Mouse (Mus musculus) ES-E14 (cell line): ENCODE results near the gene Ffar2. TPM values are rescaled to one million over a fixed set of nuclear protein-coding genes. Genes with fewer than 3 reads are reported as not detected.

Source experiments
- DNase-seq: peaks from one replicate; pipeline ENCODE4 v3.0.0-alpha.2; 2013; ENCODE audit warnings: low read depth, low spot score
- H3K27ac ChIP-seq: 2 replicates; pipeline ENCODE4 v1.5.1; 2012; ENCODE audit warnings: low read depth, mild to moderate bottlenecking, low read length, moderate library complexity, mixed read lengths; ENCODE audit not compliant: poor library complexity, insufficient read depth, severe bottlenecking
- H3K36me3 ChIP-seq: 2 replicates; pipeline ENCODE4 v1.6.1; 2012; ENCODE audit warnings: mild to moderate bottlenecking, low read length, moderate library complexity, mixed read lengths; ENCODE audit not compliant: control insufficient read depth, poor library complexity, insufficient read depth, severe bottlenecking
- H3K4me1 ChIP-seq, 2 experiments: fragments of 150-350 bp in 1 of 2; sonication (generic) in 1 of 2; 2 replicates each; pipeline ENCODE4 v1.6.1; 2012; ENCODE audit warnings: low read length in 2 of 2, mild to moderate bottlenecking in 1 of 2, mixed read lengths in 1 of 2; ENCODE audit not compliant: control insufficient read depth in 2 of 2, insufficient read depth in 2 of 2, poor library complexity in 1 of 2
- H3K4me3 ChIP-seq, 2 experiments: fragments of 150-350 bp in 1 of 2; sonication (generic) in 1 of 2; 2 replicates each; pipeline ENCODE4 v1.5.1; 2012; ENCODE audit warnings: low read length in 2 of 2, low read depth in 1 of 2, mild to moderate bottlenecking in 1 of 2, mixed read lengths in 1 of 2; ENCODE audit not compliant: insufficient read depth in 1 of 2, poor library complexity in 1 of 2, severe bottlenecking in 1 of 2
- H3K9ac ChIP-seq: 2 replicates; pipeline ENCODE4 v1.6.1; 2012; ENCODE audit warnings: low read depth, mild to moderate bottlenecking, low read length, mixed read lengths; ENCODE audit not compliant: poor library complexity, insufficient read depth, severe bottlenecking
- H3K9me3 ChIP-seq: fragments of 150-350 bp; sonication (generic); 2 replicates; pipeline ENCODE4 v1.6.1; 2012; ENCODE audit warnings: low read depth, mild to moderate bottlenecking, low read length; ENCODE audit not compliant: control insufficient read depth, insufficient read depth
- CHD2 ChIP-seq: IDR thresholded peaks from 2 replicates; pipeline ENCODE4 v1.6.1; 2014; ENCODE audit warnings: mild to moderate bottlenecking, low read depth, low read length, inconsistent platforms
- HCFC1 ChIP-seq: IDR thresholded peaks from 2 replicates; pipeline ENCODE4 v1.6.1; 2012; ENCODE audit warnings: low read length, inconsistent platforms, borderline replicate concordance; ENCODE audit not compliant: insufficient read depth
- MAFK ChIP-seq: IDR thresholded peaks from 2 replicates; pipeline ENCODE4 v1.6.1; 2014; ENCODE audit warnings: mild to moderate bottlenecking, low read depth, low read length, inconsistent platforms; ENCODE audit not compliant: insufficient read depth
- ZC3H11A ChIP-seq: IDR thresholded peaks from 2 replicates; pipeline ENCODE4 v1.6.1; 2012; ENCODE audit warnings: low read depth, mild to moderate bottlenecking, inconsistent platforms, low read length, borderline replicate concordance
- ZNF384 ChIP-seq: IDR thresholded peaks from 2 replicates; pipeline ENCODE4 v1.6.1; 2012; ENCODE audit warnings: low read depth, low read length, inconsistent platforms
- in situ Hi-C, 2 experiments: fragments of 600-800 bp; cut with MboI; formaldehyde crosslinking; loops; one replicate each; pipeline ENCODE4 v1.15.1; 2025; ENCODE audit warnings: low sequenced_read_pairs in 2 of 2, inconsistent platforms in 1 of 2; ENCODE audit not compliant: unreplicated experiment in 2 of 2
- total RNA-seq: library from RNA; depleted of rRNA; stranded (reverse); fragments of 300-350 nt; gene quantifications from 2 replicates; pipeline ENCODE4 v1.2.3, GENCODE M21; 2012

Gene Ffar2
- total RNA-seq, 1 experiment, result not detected

- in situ Hi-C loops, result no loop called here
- no peak for DNase-seq
- H3K9ac ChIP-seq, result no peak overlapping the region
- H3K9me3 ChIP-seq, result no peaks in the 10 kb centered on the region
- 0 out of 4 replicates have a peak, but pooled peaks cover 0 to 2% of the 10 kb centered on the region in 2 experiments for H3K4me1 ChIP-seq
- H3K36me3 ChIP-seq, result no peaks in the 10 kb centered on the region
- H3K4me3 ChIP-seq, result no peak overlapping the region
- TF ChIP-seq HCFC1, result no peak
- TF ChIP-seq ZNF384, result no peak
- no peak for TF ChIP-seq MAFK
- no peak for TF ChIP-seq CHD2
- TF ChIP-seq ZC3H11A, result no peak
- no peak overlapping the region for H3K27ac ChIP-seq
Measured at GRCm38 (mm10) chr7:30803256-30803655, 20.3 kb downstream of the Ffar2 start.

GRCm38 (mm10) chr7:30800653-30801052 is 22.9 kb downstream of the Ffar2 start:
- Histone ChIP-seq H3K9me3 (no peaks in the 10 kb centered on the region), H3K4me3 (no peak overlapping the region), H3K36me3 (no peaks in the 10 kb centered on the region), H3K27ac (no peak overlapping the region), H3K4me1 (no peaks in the 10 kb centered on the region), H3K9ac (no peak overlapping the region)
- no peak for DNase-seq
- TF ChIP-seq CHD2 (no peak), ZNF384 (no peak), HCFC1 (no peak), ZC3H11A (no peak), MAFK (no peak)
- in situ Hi-C loops, result no loop called here

- Histone ChIP-seq H3K4me3 (no peak overlapping the region), H3K36me3 (no peaks in the 10 kb centered on the region), H3K9ac (no peak overlapping the region), H3K27ac (no peak overlapping the region), H3K9me3 (no peaks in the 10 kb centered on the region), H3K4me1 (0 out of 4 replicates have a peak, but pooled peaks cover 0 to 2% of the 10 kb centered on the region in 2 experiments)
- DNase-seq, result no peak
- in situ Hi-C loops, result no loop called here
- TF ChIP-seq HCFC1 (no peak), CHD2 (no peak), MAFK (no peak), ZC3H11A (no peak), ZNF384 (no peak)
Measured at GRCm38 (mm10) chr7:30796790-30797189, 26.8 kb downstream of the Ffar2 start.

- DNase-seq, result no peak
Measured at GRCm38 (mm10) chr7:30794921-30795320, 28.7 kb downstream of the Ffar2 start.

GRCm38 (mm10) chr7:30791921-30792320 is 31.7 kb downstream of the Ffar2 start:
- DNase-seq, result no peak
- Histone ChIP-seq H3K9ac (no peak overlapping the region), H3K36me3 (no peaks in the 10 kb centered on the region), H3K4me1 (peaks cover 2 to 9% of the 10 kb centered on the region in 2 experiments; a peak in 3 of 4 replicates), H3K27ac (no peak overlapping the region), H3K9me3 (no peaks in the 10 kb centered on the region), H3K4me3 (peak overlapping the region in 1 of 2 experiments; percentile 57; a peak in 2 of 4 replicates)
- in situ Hi-C loops, result no loop called here
- TF ChIP-seq CHD2, result no peak
- no peak for TF ChIP-seq HCFC1
- no peak for TF ChIP-seq MAFK
- TF ChIP-seq ZC3H11A, result no peak
- no peak for TF ChIP-seq ZNF384

More at GRCm38 (mm10) chr7:30794921-30795320, 28.7 kb downstream of the Ffar2 start:
- Histone ChIP-seq H3K27ac (no peak overlapping the region), H3K4me3 (no peak overlapping the region), H3K4me1 (peaks cover 2 to 4% of the 10 kb centered on the region in 2 experiments; a peak in 3 of 4 replicates), H3K9me3 (no peaks in the 10 kb centered on the region), H3K9ac (no peak overlapping the region), H3K36me3 (no peaks in the 10 kb centered on the region)
- in situ Hi-C loops, result no loop called here
- TF ChIP-seq ZNF384 (no peak), MAFK (no peak), ZC3H11A (no peak), HCFC1 (no peak), CHD2 (no peak)
